Mouse (Mus musculus): ENCODE measurements around the gene Lgsn. TPM values are rescaled to one million over a fixed set of nuclear protein-coding genes. Genes with fewer than 3 reads are reported as not detected.

Gene Lgsn
- 0.04 TPM in 1 of 2 replicates, not detected in the other for polyA plus RNA-seq (2012; rRNA removed)

GRCm38 (mm10) chr1:31176101-31176500 lies at the start of gene Lgsn:
Gene Lgsn, plus strand, starts transcription at chr1:31176401.

GRCm38 (mm10) chr1:31222564-31222963 lies 46.4 kb downstream of the Lgsn start, which contains the start of the genes 4931428L18Rik and Pih1d3:
Gene 4931428L18Rik, minus strand, starts transcription at chr1:31222684.
Gene Pih1d3, plus strand, starts transcription at chr1:31222838.

Other genes with a start within 250 kb of the Lgsn start
- not detected in 2 replicates for gene AC153137.1, start 198.4 kb upstream of the Lgsn start, polyA plus RNA-seq (2012; rRNA removed)
- gene 4931428L18Rik, start 46.3 kb downstream of the Lgsn start, polyA plus RNA-seq (2012; rRNA removed), result not detected in 2 replicates
- gene Pih1d3, start 46.4 kb downstream of the Lgsn start, polyA plus RNA-seq (2012; rRNA removed), result not detected in 2 replicates